Mouse (Mus musculus) testis, postnatal 10 days (tissue): ENCODE measurements around the gene Dusp7.

Experiments
- DNase-seq: peaks from one replicate; pipeline ENCODE4 v3.0.0; 2021; ENCODE audit warnings: low spot score

The Dusp7 gene

DNA sequence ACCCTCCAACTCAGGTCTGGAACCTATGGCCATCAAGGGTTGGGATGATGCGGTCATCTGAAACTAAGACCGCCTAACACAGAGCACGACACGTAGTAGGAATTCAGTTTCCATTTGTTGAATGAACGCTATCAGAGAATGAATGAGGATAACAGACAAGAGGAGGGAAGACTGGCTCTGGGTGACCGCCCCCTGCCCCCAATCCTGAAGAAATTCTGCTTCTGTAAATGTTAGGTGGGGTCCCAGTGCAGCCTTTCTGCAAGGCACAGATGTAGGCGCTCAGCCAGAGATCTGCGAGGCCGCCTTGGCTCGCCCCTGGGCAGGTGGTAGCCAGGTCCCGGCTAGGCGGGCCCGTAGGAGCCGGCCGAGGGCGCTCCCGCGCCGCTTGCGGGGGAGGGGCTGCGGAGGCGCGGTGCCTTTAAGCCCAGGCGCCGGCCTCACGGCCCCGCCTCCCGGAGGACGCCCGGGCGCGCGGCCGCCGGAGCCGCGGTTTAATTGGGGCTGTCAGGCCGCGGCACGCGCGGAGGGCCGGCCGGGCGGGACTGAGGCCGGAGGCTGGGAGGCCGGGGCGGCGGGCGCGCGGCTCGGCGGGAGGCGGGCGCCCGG is at the start of gene Dusp7:
TSS of gene Dusp7 (plus strand) at position 521 of the 606 bp plus-strand sequence.
- DNase-seq = peak; percentile 88

DNA sequence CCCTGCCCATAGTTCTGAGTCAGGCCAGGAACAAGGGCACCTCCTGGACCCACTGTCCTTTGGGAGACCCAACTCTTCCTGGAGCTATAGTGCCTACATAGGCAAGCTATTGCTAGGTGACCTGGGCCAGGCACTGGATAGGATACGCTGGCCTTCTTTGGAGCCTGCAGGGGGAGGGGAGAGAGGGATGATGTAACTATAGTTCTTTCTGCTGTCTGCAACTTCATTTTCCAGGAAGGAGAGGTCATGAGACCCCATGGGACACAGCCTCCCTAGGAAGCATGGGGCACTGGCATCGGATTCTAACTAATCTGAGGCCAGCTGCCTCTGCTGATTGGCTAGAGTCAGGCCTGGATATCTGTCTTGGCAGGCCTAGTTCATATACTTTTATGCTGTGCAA is 49.3 kb upstream of the Dusp7 start:
- DNase-seq = no peak

DNA sequence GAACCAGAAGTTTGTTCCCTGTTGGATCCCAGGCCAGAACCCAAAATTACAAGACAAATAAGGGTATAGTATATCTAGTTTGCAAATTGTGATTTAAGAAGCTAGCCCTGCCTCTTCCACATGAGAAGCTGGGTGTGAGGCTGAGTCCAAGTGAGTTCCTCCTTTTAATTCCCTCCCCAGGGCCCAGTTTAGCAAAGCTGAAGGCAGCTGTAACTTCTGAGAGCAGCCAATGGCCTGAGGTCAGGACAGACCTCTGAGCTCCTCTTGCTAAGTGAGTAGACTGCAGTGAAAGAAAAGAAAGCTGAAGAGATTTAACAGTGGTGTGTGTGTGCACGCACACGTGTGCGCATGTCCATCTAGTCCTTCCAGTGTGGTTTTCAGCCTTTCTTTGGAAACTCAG is 45.9 kb upstream of the Dusp7 start:
- DNase-seq = no peak

DNA sequence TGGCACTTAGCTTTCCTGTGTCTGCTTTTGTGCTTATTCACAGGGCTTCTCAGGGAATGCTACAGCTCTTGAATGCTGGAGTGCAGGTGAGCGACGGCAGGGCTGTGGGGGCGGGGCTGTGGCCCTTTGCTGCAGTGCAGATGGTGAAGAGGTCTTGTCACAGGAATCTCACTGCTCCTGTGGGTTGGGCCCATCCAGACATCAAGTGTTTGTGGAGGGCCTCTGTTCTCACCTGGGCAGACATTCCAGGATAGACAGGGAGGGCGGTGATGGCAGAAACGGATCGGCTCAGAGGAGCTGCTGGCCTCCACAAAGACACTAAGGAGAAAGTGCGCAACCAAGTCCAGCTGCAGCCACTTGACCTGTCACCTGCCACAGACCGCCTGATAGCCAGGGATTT is 42.2 kb upstream of the Dusp7 start:
- no peak for DNase-seq

DNA sequence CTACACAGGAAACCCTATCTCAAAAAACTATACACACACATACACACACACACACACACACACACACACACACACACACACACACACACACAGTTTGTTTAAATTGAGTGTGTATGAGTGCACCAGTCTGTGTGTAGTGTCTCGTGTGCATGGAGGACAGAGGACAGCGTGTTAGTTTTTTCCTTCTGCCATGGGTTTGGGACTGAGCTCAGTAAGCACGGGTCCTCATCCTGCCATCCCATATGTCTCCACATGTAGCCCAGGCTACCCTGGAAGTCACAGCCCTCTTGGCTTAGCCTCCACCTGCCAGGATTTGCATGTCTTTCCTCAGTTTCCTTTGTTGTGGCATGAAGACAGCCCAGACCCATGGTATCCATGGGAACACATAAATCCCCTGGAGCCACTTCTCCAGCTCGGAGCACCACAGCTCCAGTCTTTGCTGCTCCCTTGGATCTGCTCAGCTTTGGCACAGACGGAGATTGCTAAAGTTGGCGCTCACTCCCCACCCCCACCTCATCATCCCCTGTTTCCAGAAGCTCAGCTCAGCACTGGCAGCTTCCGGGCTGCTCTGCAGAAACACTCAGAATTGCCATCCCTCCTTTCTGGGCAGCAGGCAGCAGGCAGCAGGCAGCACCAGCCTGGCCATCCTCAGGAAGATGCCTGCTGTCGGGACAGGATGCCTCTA is 41.2 kb upstream of the Dusp7 start:
- DNase-seq = no peak

DNA sequence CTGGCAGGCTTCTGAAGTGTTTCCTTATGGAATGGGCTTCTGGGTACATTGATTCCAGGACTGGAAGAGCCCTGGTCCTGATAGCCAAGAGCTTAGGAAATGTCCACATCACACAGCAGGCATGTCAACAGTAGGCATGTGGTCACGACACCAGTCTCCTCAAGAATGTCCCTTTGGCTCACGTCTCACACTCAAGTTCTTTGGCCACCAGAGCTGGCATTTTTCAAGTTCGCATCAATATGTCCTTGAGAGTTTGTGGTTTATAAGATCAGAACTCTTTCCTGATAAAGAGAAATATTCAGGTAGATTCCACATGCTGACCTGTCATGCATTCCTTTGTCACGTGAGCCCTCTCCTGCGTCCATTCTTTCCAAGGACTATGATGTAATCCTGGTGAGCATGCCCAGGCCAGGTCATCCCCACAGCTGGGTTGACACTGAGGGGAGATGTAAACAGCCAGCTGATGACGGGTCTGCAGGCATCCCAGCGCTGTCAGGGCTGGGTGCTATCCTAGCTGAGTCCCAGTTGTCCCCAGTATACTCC is 40.3 kb upstream of the Dusp7 start:
- no peak for DNase-seq

DNA sequence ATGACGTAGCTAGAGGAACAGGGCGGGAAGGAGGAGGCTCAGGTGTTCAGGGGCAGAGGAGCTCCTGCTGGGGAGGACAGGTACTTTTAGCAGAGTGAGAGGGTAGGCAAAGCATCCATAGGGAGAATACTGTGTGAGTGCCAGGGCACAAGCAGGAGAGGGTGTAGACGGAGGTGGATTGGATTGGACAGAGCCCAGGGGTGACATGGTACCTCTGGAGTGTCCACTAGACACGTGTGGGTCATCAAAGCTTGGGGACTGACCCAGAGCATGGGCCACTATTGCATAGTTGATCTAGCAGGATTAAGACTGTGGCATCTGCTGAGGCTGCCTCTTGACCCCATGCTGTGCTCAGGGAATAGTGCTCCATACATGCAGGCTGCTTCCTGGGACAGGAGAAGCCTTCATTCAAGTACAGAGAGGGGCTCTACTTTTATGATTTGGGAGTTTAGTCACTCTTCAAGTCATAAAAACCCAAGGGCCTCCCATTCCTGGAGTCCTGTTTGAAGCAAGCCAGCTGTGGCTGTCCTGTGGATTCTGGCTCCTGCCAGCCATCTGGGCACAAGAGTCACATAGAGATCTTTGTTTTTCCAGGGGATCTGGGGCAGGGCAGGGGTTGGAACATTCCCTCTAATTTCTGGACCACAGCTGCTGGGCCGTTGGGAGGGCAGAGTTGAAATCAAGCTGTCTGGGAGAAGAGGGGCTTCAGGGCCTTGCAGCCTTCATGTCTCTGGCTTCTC is 39.5 kb upstream of the Dusp7 start:
- no peak for DNase-seq

DNA sequence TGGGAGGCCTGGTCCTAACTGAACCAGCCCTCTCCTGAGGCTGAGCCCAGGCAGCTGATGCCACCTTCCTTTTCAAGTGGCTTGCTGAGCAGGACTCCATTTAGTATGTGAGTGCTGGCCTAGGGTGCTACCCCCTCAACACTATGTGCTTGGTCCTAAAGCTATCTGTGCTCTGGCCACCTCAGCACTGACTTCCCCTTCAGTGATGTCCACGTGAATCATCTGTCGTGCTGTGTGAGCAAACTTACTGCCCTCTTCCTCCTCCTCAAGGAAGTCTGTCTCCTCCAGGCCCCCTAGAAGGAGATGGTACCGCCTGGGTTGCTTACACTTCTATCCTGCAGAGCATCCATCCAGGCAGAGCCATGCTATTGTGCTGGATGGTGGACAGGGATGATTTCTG is 35.7 kb upstream of the Dusp7 start:
- DNase-seq = no peak

DNA sequence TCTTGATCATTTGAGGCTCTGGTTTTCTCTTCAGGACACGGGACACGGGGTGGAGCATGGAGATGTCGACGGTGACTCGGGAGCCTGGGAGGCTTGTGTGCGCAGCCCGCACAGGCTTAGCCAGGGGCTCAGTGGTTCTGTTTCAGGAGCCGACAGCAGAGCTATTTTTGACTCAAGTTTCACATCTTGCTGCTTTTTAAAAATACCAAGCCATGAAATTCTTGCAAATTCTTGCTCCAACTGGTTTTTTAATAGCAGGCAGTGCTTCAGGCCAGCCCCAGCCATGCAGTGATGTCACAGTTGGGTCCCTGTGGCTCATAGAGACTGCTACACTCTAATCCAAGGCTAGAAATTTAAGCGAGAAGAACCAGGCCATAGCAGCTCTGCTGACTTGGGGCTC is 30.8 kb upstream of the Dusp7 start:
- DNase-seq = no peak

DNA sequence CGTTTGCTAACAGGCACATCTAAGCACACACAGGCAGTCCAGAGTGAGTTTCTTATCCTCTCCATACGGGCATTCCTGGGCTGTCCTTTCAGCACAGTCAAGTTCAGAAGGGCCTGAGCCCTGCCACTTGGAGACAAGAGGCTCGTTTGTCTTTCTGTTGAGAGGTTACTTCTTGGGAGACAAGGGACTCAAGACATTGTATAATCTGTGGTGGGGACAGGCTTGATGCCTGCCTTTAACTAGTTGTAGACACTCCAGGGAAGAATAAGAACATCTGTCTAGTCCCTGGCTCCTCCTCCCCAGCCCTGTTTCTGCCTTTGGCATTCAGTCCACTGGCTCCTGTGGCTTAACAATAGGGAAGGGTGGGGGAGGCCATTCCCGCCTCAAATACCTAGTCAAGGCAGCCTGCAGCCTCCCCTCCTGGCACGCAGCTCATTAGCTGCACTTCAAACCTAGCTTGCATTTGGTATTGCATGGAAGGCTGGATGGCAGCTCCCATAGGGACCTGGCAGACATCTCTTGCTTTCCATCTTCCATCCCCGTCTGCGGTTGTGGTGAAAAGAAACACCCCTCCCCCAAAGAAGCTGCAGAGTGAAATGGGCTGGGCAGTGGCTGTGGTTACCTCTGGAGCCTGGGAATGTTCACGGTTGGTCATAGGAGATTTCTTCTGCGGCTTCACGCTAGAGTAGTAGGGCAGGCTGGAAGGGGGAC is 29.8 kb upstream of the Dusp7 start:
- DNase-seq = no peak

DNA sequence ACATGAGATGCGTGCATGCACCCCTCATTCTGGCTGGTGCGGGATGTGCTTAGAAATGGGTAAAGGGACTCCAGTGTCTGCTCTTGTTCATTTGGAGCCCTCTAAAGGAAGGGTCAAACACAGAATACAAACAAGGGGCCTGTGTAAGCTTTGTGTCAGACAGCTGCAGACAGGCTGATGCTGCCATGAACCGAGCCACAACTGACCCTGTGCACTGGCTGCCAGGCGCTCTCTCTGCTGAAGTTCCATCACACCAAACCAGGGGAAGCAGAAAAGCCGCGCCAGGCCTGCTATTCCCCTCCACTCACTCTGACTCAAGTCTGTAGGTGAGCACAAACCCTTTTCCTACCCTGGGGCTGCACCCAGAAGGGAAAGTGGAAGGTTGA is 29.3 kb upstream of the Dusp7 start:
- no peak for DNase-seq

DNA sequence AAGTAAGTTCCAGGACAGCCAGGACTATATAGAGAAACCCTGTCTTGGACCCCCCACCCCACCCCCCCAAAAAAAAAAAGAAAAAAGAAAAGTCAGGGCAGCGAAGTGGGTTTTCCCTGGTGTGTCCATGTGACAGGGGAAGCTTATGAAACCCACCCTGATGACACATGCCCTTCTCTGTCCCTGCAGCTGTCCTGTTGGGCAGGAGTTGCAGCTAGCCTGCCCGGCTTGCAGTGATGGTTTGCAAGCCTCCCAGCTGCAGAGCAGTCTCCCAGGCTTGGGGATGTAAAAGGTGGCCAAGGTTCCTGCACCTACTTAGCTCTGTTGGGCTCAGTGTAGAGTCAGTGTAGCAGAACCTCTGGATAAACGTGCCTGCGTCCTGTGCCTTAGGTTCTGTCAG is 28.7 kb upstream of the Dusp7 start:
- no peak for DNase-seq

DNA sequence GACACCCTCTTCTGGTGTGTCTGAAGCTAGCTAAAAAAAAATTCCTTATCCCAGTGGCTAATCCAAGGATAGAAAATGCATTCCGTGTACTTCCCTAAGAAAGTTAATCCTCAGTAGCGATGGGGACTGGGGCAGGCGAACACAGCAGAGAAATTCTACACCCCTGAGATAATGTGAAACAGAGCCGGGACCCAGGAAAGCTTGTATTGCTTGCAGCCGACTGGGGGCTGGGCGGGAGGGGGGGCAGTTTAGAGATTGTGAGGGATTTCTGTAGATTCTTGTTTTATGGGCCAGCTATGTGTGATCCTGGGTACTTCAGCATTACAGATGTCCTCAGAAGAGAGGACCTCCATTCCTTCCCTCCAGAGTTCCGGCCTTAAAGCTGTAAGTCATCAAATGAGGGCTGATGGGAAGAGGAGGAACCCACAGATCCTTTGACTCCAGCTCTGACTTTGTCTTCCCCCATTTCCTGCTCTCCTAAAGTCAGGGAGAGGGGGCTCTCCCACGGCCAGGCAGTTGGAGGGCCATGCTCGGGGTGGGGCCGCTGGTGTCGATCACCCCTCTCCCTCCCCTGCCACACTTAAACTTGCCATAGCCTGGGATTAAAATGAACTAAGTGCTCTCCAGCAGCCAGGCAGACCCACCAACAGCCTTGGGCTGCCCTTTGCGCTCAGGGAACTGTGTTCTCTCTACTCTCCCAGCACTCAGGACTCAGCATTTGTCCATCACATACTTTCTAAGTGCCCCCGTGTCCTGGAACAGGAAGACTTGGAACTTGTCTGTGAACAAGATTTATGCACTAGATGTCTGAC is 27.7 kb upstream of the Dusp7 start:
- no peak for DNase-seq

DNA sequence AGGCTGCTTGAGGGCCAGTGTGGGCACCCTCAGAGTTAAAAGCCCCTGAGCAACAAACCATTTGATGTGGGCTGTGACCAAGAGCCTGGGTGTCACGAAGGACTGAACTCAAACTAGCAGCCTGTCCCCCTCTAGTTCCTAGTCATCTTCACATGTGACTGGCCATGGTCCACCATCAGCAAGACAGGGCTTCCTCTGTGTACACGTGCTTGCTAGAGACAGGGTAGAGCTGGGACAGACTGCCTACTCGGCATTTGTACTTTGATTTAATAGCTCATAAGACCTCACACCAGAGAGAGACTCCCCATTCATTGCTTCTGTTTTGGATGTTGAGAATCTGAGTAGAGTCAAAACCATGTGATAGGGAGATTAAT is 27.1 kb upstream of the Dusp7 start:
- no peak for DNase-seq

DNA sequence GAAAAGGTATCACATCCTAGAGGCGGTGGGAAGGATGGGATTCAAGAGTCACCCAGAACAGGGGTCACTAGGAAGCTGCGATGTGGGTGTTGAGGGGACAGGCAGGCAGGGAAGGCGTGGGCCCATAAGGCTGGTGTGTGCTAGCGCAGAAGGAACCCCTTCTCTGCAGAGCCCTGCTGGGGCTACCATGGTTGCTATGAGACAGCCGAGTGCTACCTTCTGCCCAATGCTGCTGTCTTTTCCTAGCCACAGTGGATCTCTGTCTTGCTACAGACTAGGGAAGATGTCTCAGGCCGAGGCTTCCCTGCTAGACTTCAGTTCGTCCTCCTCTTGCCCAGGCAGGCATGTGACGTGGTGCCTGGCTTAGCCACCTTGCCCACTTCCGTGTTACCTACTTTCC is 25.9 kb upstream of the Dusp7 start:
- DNase-seq = no peak

DNA sequence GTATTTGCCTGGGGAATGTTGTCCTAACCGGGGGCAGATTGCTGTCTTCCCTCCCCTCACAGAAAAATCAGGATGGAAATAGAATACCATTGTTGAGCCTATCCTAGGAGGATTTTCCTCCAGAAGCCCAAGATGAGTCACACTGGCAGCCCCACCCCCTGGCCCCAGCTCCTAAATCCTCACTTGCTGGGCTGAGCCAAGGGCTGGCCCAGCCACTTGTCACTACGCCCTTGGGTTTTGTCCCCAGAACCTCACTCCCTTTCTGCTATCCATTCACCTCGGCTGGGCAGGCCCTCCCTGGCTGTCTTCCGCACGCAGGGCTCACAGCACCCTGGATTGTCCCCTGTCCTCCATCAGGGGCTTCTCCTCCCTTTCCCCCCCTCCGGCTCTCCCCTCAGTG is 23.3 kb upstream of the Dusp7 start:
- no peak for DNase-seq

DNA sequence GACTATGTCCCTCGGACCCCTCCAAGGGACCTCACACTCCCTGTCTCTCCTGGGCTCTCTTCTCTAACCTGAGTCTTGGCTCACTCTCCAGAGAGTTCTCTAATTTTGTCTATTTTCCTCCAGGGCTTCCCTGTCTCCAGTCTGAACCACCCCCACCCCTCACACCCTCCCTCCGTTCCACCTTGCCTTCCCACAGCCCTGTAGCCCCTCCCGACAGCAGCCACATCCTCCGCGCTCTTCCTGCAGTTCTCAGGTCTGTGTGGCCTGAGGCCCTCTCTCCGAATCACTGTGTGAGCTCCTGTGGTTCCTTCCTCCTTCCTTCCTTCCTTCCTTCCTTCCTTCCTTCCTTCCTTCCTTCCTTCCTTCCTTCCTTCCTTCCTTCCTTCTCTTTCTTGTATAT is 22.8 kb upstream of the Dusp7 start:
- no peak for DNase-seq

DNA sequence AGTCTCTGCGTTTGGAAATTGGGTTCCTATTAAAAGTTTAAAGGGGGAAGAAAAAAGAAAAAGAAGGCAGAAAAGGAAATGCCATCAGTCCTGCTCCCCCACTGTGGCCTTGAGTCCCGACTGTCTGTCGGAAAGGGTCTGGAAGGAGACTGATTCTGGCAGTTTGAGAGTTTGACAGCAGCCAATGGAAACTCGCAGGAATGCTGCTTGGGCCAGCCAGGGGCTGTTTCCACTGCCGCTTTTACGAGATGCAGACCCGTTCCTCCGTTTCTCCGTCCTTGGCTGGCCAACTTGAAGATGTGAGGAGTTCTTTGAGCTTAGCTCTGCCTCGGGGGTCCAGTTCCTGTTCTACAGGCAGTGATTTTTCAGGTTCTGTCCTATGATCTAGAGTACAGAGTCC is 20.2 kb upstream of the Dusp7 start:
- DNase-seq = no peak

DNA sequence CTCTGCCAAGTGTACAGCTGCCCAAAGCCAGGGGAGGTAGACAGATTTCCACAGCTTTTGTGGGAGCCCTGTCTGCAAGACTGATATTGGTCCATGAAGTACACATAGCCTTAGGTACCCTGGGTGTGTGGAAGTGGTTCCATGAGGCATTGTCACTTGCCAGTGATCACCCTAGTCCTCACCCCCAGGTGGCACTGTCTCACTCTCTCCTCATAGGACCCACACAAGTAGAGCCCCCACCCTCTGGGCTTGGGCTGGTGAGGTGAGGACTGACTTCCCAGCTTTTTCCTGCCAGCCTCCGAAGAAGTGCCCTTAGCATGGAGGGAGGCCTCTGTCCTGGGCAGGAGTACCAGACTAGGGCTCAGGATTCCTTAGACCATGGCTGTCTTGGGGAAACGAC is 19.4 kb upstream of the Dusp7 start:
- DNase-seq = peak; percentile 71

DNA sequence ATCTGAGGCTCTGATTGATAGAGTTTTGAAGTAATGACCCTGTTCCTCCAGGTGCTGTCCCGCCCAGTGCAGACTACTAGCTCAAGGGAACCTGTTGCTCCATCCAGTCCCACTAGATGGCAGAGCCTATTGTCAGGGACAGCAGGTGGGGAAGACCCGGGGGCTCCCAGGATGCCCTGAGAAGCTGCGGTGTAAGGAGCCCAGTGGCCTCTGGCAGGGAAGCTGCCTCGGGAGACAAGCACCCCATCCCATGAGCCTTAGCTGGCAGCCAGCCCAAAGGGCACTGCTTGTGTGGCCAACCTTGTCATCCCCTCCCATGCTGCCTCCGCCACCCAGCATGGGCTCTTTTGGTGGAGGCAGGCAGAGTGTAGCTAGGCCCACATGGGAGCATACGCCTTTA is 17.3 kb upstream of the Dusp7 start:
- DNase-seq = no peak

DNA sequence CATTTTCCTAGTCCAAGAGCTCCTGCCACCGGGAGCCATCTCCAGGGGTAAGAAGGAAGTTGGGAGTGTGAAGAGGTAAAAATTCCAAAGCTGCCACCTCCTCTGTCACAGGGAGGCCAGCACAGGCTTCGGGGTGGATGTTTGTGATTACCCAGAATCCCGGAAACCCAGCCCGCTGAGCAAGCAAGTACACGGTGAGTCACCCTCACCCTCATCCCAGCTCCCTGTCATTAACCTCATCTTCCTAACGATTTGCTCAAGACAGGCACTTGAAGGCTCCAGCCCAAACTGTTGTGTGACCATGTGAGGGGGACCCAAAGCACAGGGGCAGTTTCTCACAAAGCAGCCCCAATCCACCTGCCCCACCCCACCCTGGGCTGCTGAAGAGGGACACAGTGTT is 14.7 kb upstream of the Dusp7 start:
- no peak for DNase-seq

DNA sequence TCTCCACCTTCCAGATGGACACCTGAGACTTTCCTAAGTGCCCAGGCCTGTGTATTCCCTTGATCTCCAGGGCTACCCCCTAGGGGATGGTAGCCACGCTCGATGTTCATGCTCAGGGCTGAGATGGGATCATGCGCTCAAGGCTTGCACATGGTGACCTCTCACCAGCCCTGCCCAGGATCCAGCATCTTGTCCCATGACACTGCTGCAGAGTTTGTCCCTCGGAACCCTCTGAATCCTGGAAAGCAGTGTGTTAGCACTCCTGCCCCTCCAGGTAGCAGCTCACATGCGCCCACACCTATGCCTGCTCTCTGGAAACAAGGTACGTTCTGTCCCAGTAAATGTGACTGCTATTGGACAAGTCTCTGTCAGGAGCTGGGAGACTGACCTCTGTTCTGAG is 13.6 kb upstream of the Dusp7 start:
- no peak for DNase-seq
